Mouse (Mus musculus): ENCODE measurements around the gene Erp29.

Gene Erp29

DNA sequence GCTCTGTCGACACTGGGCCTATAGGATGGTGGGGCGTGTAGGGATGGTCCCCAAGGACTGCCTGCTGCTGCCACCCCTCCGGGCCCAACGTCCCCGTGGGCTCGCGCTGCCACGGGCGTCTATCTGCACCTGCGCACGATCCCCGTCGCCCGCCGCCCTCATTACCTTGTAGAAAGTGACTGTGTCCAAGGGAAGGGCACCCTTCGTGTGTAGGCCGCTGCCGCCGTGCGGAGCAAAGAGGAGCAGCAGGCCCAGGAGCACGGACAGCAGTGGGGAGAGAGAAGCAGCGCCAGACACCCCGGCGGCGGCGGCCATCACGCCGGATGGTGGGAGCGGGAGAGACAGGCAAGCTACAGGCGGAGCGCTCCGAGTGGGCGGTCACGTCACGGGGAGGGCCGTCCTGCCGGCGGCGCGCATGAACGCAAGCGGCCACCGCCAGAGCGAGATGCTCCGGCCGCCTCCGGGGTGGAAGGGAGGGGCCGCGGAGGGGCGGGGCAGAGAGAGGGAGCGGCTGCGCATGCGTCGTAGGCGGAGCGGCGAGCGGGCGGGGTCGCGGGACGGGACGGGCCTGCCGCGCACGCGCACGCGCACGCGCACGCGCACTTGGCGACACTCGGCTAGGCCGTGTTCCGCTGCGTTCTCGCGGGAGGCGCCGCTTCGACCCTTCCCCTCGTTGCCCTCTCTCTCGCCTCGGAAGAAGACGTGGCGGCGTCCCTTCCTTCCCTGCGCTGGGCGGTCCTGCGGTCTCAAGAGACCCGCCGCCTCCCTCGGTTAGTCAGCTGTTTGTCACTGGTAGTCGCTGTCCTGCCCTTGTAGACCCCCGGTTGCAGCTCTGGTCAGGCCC, at the start of gene Erp29:
Gene Erp29 (minus strand): TSS at position 481 of the 844 bp plus-strand sequence.
- peak; percentile 98 to 99 for DNase-seq (ENCODE audit: low spot score in 2 of 2)

DNA sequence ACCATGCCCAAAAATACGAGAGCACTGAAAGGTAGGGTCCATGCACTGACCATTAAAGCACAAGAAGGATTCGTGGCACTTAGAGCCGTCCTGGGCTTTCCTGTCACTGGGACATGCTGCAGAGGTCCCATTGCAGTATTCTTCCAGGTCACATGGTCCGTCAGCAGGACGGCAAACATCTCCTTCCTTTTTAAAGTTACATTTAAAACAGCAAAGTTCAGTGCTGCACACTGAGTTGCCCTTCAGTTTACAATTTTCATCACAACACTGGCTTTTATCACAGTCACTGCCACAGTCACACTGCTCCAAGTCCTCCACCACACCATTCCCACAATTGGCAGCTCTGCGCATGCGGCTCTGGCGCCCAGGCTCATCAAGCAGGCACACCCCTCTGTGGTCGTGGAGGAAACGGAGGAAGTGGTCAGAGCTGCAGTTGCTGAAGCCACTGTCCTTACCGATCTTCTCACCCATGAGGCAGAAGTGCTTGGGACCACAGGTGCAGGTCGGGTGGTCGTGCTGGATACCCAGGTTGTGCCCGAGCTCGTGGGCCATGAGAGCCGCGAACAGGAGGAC, 49.2 kb upstream of the Erp29 start:
- peak in 1 of 2 experiments; percentile 11 for DNase-seq (ENCODE audit: low spot score in 2 of 2)

DNA sequence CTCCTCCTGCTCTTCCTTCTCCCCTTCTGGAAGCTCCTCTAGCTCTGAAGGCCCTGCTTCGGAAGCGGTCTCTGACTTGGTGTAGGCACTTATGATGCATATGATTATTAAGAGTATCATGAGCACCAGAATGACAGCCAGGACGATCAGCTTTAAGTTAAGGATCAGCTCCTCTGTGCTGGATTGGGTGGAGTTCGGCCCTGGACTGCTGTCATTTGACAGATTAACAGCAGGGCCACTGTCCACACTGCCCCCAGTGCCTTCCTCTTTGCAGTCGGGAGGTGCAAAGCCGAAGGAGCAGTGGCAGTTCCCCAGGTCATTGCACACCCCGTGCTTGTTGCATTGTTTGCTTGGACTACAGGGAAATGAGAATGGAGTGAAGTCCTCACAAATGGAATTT, 48.4 kb upstream of the Erp29 start:
- no peak for DNase-seq (ENCODE audit: low spot score in 2 of 2)

DNA sequence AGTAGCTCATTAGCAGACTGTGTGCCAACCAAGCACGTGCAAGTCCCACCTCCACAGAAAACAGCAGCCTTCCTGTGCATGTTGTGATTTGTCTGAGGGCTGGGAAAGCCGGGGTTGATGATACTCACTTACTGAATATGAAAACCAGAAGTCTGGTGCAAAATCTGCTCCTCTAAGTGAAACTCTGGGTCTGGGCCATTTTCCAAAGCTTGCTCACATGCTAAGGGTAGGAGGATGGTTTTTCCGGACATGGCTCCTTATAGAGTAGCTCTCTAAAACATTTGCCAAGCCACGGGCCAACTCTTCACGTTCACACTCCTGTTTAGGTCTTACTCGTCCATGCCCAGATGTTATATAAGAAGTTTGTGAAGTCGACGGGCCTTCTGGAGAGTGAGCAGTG, 41.0 kb upstream of the Erp29 start:
- no peak for DNase-seq (ENCODE audit: low spot score in 2 of 2)

DNA sequence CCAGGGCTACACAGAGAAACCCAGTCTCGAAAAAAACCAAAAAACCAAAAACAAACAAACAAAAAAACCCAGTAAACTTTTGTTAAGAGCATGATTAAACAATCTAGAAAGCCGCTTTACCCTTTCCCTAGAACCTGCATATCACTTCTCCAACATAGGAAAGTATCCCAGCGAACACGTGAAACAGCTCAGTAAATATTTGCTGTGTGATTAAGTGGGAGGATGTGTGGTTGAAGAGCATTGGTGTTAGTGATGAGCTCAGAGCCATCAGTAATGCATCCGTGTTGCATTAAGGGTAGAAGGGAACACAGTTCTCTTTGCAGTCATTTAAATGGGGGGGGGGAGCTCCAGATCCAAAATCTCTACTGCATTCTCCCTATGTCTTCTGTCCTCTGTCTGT, 32.5 kb upstream of the Erp29 start:
- DNase-seq (ENCODE audit: low spot score in 2 of 2): no peak

DNA sequence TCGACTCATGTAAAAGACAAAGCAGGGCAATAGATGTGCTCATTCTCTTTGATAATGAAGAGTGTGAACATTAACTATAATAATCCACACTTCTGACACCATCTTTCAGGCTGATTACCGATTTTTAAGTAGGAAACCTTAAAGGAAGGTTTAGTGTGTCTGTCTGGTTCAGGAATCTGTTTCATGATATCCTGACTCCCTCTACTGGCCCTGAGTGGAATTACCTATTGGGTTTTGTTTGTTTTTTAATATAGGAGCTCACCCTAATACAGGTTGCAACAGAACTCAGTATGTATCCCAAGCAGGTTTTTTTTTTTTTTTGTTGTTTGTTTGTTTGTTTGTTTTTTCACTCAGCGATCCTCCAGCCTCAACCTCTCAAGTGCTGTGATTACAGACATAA, 25.4 kb upstream of the Erp29 start:
- peak; percentile 51 to 72 for DNase-seq (ENCODE audit: low spot score in 2 of 2)

DNA sequence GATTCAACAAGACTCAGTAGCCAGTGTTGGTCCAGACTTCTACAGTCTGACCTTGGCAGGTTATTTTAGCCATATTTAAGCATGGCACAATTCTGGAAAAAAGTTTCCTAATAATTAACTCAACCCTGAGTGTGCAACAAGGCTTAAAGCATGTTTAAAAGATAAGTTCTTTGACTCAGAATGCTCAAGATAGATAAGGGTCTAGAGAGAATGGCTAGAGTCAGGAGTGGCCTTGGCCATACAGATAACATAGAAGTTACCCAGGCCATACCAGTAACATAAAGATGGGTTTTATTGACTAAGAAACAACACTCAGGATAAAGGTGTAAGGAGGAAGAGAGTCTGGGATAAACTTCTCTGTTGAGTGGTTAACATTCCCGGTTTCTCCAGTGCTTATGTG, 23.7 kb upstream of the Erp29 start:
- no peak for DNase-seq (ENCODE audit: low spot score in 2 of 2)

DNA sequence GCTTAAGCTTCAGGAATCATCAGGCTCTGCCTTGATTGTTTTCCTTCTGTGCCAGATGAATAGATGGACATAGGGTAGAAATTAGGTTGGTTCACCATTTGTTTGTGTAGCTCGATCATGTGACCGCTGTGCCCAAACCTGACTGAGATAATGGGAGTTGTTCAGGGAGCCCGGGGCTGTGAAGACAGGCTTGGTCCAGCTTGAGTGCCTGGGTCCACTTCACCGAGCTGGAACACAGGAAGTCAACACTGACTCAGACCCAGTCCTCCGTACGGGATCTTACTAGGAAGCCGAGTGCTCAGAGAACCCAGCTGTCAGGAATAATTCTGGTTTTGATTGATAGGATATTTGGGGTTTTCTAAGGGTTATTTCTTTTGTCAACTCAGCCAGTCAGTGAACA, 22.3 kb upstream of the Erp29 start:
- DNase-seq (ENCODE audit: low spot score in 2 of 2): no peak

DNA sequence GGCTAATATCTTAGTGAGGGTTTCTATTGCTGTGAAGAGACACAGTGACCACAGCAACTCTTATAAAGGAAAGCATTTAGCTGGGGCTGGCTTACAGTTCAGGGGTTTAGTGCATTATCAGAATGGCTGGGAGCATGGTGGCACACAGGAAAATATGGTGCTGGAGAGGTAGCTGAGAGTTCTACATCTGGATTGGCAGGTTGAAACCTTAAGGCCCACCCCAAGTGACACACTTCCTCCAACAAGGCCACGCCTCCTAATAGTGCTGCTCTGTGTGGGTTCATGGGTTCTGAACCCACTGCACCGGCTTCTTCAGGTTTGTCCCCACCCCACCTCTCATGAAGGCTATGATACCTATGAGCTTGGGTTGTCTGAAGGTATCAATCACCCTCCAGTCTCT, 20.1 kb upstream of the Erp29 start:
- no peak for DNase-seq (ENCODE audit: low spot score in 2 of 2)

DNA sequence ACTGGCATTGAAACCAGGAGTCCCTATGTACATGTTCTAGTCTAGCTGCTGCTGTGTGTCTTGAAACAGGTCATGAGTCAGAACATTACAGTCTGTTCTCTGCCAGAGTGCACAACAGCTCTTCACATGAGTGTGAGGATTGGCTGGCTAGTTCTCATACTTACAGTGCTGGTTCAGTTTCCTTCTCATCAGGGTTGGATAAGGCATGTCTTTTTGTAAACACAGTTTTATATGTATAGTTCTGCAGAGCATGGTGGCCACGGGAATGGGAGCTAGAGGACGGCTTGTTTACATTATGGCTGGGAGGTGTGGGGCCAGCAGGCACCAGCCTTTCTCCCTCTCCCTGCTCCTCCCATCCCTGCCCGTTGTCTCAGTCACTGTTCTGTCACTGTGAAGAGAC, 17.3 kb upstream of the Erp29 start:
- no peak for DNase-seq (ENCODE audit: low spot score in 2 of 2)

DNA sequence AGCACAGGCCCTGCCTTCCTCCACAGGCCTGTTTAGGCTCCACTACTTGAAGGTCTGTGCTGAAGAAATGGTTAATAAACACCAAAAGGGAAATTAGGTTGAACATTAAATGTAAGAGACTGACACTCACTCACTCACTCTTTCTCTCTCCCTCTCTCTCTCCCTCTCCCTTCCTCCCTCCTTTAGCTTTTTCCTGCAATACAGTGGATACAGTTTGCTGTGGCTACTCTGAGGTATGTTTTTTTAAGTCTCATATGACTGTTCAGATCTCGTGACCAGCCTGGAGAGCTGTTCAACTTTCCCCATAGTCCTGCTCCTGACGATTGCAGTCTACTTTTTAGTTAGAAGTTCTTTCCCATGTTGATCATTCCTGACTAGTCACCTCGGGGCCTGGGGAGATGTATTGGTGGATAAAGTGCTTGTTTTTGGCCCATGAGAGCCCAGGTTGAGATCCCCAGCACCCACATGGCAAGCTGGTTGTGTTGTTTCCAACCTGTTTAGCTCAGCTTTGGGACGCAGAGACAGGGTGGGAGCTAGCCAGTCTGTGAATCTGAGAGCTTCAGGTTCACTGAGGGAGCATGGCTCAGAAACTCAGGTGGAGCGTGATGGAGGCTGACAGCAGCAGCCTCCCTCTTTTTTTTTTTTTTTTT, 11.4 kb upstream of the Erp29 start:
- DNase-seq (ENCODE audit: low spot score in 2 of 2): no peak

DNA sequence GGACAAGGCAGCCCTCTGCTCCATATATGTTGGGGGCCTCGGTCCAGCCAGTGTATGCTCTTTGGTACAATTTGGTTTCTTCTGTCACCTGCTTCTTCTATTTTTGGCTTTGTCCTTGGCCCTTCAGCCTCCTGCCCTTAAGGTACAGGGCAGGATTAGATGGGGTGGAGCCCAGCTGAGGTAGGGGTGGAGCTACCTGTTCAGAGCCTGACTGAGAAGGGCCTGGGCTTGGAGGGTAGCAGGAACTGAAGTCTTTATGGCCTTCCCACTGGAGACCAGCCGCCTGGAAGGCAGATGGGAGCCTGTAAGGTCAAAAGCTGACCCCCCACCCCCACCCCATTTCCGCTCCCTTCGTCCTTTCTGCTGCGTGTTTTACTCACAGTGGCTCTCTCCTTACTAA, 10.7 kb upstream of the Erp29 start:
- DNase-seq (ENCODE audit: low spot score in 2 of 2): no peak

DNA sequence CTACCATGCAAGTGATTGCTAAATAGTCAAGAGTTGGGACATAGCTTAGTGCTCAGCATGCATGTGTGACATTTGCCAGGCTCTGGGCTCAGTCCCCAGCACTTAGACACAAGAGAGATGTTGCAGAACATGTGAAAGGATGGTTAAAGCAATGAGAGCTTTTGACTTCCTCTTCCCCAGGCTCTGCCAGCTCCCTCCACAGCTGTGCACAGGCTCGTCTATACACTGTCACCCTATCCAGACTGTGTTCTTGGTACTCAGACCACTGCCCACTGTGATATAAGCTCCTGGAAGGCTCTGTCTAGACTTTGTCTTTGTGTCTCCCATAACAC, 9.8 kb upstream of the Erp29 start:
- no peak for DNase-seq (ENCODE audit: low spot score in 2 of 2)

DNA sequence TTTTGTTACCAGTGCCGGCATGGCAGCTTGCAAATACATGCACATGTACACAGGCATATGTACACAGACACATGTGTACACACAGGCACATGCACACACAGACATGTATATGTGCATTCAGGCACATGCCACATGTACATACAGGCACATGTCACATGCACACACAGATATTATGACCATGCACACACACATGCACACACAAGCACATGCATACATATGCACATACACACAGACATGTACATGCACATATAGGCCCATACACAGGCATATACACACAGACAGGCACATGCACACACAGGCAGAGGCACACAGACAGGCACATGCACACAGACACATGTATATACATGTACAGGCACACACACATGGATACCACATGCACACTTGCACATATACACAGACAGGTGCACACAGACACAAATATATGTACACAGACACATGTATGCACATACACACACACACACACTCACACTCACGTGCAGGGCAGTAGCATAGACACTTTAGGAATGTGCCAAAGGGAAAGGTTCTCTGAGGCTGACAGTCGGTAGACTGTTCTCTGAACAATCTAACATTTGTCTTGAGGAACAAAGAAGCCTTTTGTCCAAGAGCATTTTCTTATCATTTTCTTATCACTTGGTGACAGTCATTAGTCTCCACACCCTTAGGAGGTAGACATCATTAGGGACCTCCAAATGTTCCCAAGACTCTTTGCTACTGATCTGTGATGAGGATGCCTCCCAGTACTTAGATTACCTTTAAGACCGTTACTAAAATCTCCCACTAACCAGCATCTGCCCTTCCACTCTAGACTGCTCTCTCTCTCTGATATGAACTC, 9.2 kb upstream of the Erp29 start:
- no peak for DNase-seq (ENCODE audit: low spot score in 2 of 2)

DNA sequence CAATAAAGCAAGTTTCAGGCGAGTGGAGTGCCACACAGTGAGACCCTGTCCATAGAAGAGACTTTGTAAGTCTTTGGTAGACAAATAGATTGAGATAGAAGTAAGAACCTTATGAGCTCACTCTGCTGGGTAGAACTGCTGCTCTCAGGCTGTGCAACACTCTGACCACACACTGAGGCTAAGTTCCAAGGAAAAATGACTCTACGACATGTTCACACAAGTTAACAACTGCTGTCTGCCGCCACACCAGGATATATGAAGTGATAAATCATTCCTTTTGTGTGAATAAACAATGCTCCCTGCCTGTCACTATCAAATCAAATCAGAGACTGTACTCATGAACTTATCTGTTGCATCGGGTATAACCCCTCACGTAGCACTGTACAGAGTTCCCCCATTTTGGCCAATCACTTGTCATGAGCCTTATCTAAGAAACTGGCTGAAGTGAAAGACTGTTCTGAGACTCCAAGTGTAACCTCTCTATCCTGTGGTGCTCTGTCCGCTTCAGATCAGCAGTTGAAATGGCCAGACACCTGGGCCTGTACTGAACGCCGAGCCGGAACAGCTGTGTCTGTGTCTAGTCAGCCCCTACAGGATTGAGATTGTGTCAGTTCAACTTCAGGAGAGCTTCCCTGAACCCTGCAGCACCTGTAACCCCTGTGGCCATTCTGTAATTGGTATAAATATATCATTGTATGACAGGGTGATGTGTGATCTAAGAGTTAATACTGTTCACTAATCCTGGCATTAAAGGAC, 3.4 kb upstream of the Erp29 start:
- DNase-seq (ENCODE audit: low spot score in 2 of 2): no peak

DNA sequence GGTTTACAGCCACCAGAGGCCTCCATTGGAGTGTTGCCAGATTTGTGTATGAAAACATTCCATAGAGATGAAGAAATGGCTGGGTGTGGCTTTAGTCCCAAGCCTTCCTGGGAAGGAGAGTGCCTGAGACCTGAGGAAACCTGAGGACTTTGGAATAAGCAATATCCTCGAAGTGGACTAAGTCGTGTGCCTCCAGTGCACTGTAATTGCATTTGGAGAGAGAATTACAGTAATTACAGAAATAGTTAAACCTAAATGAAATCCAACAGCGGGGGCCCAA, 2.1 kb upstream of the Erp29 start:
- DNase-seq (ENCODE audit: low spot score in 2 of 2): no peak

DNA sequence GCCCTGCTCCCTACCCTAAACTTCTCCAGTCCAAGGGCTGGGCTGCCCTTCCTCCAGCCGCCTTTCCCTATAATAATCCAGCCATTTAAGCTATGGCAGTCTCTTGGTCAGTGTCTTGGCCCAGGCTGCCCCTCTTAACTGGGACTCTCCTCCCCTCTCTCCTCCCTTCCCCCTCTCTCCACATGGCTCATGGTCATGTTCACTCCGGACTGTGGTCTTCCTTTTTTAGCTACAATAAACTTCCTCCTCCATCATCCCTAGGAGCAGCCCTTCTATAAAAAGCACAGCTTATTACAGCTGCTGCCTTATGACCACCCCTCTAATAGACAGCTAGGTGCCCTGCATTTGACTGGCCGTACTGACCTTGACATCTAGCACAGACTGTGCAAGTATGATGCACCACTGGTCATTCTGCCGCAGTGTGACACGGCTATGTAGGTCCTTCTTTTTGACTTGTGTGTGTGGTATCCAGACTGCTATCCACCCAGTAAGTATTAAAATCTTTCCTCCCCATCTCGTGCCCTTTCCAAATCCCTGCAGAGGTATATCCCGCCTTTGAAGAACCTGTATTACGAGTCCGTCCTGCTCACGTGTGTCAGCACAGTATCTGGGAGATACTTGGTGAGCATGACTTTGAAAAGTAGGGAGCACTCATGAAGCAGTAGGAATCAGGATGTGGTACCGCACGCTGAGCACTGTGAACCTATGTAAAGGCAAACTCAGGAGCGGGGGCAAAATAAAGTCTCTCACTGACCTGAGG, 1.6 kb upstream of the Erp29 start:
- no peak for DNase-seq (ENCODE audit: low spot score in 2 of 2)

DNA sequence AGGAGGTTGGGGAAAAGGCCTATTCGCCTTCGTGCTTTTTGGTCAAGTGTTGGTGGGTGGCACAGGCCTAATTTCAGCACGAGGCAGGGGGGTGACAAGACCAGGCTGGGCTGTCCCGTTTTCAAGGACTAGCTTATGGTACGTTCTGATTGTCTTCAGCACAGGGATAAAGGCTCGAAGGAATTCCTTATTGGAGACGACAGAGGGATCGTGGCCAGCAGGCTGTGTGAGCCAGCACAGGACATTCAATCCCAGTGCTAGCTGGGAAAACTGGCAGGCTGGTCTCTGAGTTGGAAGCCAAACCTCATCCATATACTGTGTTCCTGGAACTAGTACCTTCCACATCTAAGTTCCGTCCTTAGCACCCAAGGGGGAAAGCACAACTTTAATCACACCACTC, 600 bp upstream of the Erp29 start:
- DNase-seq (ENCODE audit: low spot score in 2 of 2): no peak

DNA sequence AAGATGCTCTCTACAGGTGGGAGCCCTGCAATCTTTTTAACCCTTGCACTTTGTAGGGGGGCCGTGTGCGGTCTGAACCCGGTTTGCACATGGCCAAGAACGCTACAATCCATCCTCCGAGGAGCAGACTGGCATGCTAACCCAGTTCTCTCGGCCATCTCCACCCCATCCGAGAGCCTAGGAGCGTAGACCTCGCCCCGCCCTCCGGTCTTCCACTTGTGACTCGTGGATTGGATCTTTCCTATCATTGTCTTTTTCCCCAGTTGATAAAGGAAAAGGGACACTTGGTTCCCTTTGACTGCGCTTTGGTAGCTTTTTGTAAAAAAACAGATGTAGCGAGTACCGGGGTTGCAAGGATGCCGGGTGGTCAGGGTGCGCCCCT, 671 bp downstream of the Erp29 start, which contains the start of gene Tmem116:
Gene Tmem116 (plus strand): TSS at position 250 of the 382 bp plus-strand sequence.
- peak; percentile 24 to 52 for DNase-seq (ENCODE audit: low spot score in 2 of 2)

DNA sequence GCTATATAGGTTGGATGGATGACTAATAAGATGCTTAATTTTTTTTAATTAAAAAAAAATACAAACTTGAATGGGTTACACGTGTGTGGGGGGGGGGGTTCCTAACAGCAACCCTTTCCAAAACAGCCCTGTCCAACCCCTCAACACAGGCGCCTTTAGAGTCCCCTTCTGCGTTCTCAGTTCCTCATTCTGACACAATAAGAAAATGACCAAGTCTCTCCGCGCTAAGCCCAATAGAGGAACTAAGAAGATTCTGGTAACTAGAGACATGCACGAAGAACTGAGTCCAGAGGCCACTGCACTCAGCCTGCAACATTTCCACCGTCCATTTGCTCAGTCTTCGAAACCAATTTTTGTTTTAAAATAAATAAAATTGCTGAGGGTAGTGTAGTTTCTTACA, 1.1 kb downstream of the Erp29 start:
- peak; percentile 79 to 83 for DNase-seq (ENCODE audit: low spot score in 2 of 2)

DNA sequence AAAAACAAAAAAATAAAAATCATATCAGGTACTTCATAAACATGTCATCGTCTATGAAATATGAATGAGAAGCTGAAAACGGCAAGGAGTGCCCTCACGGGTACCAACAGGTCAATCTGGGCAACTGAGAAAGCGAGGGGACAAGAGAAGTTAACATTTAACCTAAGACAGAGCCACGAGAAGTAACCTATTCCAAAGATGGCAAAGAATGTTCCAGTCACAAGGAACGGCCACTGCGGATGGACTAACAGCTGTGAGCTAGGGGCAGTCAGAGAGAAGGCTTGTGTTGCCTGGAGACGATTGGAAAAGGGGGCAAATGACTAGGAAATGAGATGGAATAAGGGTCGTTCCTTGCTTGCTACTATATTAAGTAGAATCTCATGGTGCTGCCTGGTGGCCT, 1.8 kb downstream of the Erp29 start:
- DNase-seq (ENCODE audit: low spot score in 2 of 2): no peak

Data from spleen, postnatal 36 days (tissue).